Mouse (Mus musculus): ENCODE data around the gene Mpp1.

Gene Mpp1

GRCm38 (mm10) chrX:75083982-75084773 lies 46.6 kb downstream of the Mpp1 start:
- DNase-seq (ENCODE audit: low read depth, low spot score), result no peak

- DNase-seq (ENCODE audit: low read depth, low spot score), result no peak
These were observed 48.5 kb downstream of the Mpp1 start for GRCm38 (mm10) chrX:75082351-75082750.
